Mouse (Mus musculus) layer of hippocampus, postnatal 25 days (tissue): ENCODE results near the gene Zfp120. TPM values are rescaled to one million over a fixed set of nuclear protein-coding genes. Genes with fewer than 3 reads are reported as not detected.
"Not testable (repeated sequence)": the region's sequence is repeated elsewhere in the genome, so short reads cannot be mapped to it uniquely, and the experiment has no call there.

ENCODE experiments used
- DNase-seq, 2 experiments: peaks; one replicate each; pipeline ENCODE4 v3.0.0; 2022; ENCODE audit warnings: mixed read lengths in 2 of 2, low spot score in 1 of 2; ENCODE audit errors: extremely low spot score in 1 of 2
- total RNA-seq, 2 experiments: library from RNA; stranded (reverse); gene quantifications; 2 replicates each; pipeline ENCODE4 v1.2.3; 2021

Zfp120 gene
- 10 to 100 TPM in 1 of 2 experiments, 1 to 10 TPM in 1; 9.9 to 10.8 TPM for total RNA-seq

DNA sequence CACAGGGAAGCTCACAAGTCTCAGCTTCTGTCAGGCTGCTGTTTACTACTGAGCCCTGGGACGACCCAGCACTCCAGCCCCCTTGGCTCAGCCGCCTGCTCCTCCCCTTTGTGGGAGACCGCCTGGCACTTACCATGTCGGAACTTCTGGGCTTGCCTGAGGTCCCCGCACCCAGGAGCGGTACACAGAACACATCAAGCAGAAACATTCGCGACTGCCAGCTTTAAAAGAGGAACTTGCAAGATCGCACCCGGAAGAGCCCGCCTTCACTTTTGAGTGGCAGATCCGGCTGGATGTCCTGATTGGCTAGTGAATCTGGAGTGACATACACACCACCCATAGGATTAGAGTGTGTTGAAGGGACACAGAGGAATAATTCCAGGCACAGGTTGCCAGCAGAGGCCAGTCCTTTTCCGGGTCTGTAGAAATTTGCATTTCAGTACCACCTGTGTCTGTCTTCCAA lies at the start of gene Zfp120:
Zfp120 (minus strand) TSS at position 274 of the 463 bp plus-strand sequence.
- peak; percentile 64 to 69 for DNase-seq

DNA sequence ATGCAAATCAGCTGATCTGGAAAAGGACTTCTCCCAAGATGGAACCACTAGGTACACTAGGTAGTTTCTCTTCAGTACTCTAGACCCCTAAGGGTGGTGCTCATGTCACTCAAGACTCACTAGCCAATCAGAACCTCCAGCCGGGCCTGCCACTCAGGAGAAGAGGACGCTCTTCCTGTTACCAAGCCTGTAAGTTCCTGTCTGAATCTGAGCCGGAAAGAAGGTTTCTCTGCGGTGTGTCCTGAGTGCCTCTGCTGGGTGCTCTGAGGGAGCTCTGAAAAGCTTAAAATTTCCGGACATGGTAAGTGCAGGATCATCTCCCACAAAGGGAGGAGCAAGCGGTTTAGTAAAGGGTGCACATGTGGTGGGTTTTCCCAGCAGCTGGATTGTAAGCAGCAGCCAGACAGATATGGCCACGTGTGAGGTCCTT lies 45.1 kb upstream of the Zfp120 start, which contains the start of gene Gm14139:
Gm14139 (plus strand) TSS at position 186 of the 430 bp plus-strand sequence.
- not testable (repeated sequence) for DNase-seq

DNA sequence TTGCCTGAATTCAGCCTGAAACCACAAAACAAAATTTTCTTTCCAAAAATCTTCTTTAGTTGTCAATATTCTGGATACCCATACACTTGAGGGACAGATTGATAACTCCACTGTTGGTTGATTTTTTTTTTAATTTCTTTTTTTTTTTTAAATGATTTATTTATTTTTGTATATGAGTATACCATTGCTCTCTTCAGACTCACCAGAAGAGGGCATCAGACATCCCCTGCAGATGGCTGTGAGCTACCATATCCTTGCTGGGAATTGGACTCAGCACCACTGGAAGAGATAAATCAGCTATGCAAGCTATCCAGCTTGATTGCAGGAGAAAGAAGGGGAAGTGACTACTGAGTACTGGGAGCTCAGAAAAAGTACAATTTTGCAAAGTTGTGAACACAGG lies 44.5 kb upstream of the Zfp120 start:
- not testable (repeated sequence) for DNase-seq

DNA sequence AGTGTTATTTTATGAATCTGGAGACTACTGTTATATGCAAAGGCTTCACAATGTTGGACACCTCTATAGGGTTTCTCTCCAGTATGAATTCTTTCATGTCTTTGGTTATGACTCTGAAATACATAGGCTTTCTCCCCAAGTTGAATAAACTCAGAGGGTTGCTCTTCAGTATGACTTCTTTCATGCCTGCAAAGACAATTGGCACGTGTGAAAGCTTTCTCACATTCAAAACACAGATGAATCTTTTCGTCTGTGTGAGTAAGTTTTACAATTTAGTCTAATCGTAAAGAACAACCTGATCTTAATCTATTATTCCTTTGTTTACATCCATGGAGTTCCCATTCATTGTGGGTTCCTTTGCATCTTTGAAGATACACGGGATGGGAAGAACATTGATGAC lies 43.1 kb upstream of the Zfp120 start, which contains the start of gene Gm10770:
Gm10770 (minus strand) TSS at position 101 of the 400 bp plus-strand sequence.
- DNase-seq = not testable (repeated sequence)

DNA sequence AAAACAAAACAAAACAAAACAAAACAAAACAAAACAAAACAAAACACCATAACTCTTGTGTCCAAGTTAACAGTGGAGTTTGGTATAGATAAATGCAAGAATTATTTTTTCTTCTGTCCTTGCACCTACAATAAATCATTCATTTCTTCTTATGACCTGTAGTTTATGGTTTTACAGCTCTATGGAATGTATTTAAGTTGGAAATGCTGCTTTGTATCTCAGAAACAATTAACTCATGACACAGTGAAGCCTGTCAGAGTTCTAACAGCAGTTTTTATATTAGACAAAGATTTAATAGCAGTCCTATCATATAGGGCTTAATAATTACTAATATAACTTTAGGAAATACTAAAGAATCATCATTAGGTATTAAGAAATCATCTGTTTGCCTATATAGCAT lies 37.3 kb upstream of the Zfp120 start:
- DNase-seq = no peak

DNA sequence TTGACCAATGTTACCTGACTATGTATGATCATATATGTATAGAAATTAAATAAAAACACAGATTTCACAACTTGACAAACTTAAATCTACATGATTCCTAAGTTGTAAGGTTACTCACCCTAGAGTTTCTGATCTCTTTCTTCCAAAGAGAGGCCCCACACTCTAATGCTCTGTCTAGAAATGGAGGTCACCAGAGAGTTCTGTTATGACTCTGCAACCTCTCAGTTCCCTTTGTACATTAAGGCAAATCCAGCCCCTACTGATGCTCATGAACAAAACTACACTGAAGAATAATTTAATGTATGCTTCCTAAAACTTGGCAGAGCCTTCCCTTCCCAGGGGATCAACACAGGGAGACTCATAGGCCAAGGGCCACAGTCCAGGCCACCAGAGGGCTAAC lies 30.2 kb upstream of the Zfp120 start:
- DNase-seq = no peak

DNA sequence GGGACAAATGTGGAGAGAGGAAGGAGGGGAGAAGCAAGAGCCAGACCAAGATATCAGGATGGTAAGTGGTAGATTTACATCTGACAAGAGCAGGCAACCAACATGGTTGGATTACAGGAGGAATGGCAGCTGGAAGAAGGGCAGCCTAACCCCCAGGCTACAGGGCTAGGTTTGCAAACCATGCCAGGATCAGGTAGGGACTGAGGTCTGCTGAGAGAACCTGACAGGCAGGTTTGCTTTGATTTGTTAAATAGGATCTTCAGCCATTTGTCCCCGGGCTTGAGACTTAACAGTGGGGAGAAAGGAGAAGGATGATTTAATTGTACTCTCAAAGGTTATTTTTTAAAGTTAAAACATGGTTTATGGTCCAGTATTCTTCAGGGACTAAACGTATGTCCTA lies 3.7 kb downstream of the Zfp120 start:
- DNase-seq = no peak

DNA sequence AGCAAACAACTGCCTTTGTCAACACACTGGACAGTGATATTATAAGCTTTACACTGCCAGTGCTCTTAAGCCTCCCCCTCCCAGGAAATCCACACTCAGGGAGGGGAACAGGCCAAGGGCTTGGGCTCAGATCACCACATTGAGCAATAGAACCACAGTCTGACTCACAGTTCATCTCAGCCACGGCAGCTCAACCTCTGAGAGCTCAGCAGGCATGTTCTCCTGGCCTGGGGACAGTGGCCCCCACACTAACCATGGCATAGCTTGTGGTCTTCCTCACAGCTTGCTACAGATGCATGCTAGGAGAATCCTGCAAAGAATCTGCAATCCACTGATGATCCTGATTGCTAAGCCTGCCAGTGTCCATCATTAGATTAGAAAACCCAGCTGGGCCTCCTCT lies 4.5 kb downstream of the Zfp120 start:
- not testable (repeated sequence) for DNase-seq

DNA sequence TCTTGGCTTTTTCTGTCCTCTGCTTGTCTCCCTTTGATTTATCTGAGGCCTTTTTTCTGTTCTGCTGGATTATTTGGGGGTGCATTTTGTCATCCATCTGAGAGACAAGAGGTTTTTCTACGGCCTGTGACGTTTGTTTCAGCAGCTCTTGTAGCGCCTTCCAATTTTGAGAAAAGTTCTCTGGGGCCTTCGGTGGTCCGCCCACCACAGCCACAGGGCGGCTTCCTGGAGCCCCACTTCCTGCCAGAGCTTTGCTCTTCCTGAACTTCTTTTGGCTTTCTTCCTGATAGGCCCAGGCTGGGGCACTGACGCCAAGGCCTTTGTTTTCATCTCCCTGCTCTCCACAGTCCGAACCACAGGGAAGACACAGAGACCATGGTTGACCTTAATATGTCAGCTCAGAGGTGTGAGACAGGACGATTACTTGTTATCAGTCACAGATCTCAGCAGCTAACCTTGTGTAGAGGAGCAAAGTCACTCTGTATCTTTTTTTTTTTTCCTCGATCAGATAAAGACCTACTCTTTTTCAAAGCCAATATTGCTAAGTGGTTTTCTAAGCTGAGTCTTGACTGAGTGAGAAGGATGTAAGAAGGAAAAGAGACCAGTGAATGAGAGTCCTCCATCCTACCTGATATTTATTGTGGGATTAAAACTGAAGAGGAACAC lies 25.1 kb downstream of the Zfp120 start:
- DNase-seq = no peak

DNA sequence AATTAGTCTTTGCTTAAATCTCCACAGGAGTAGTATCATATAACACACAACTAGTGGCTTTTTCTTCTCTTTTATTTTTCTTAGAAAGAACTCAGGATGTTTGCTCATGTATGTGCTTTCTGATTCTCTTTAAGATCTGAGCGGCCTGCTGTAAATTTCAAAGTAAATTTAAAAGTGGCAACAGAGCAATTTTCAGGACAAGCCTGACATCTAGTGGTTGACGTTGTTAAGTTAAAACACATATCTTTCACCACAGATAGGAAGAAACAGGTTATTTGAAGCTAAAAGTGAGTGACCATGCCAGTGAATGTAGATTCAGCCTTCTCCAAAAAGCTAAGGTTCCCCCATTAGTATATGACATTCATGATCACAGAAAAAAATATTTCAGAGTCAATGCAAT lies 36.9 kb downstream of the Zfp120 start:
- DNase-seq = peak in 1 of 2 experiments; percentile 38

Other genes with a start within 250 kb of the Zfp120 start
- gene Gm10770, start 43.0 kb upstream of the Zfp120 start, total RNA-seq = not detected
- gene Gm14139, start 45.0 kb upstream of the Zfp120 start, total RNA-seq = under 1 TPM in 1 of 2 experiments, not detected in 1; 0.20 TPM
- gene Zfp937, start 81.4 kb upstream of the Zfp120 start, total RNA-seq = 10 to 100 TPM in 1 of 2 experiments, 1 to 10 TPM in 1; 8.8 to 11.3 TPM
- 1 to 10 TPM; 6.5 to 7.5 TPM for gene Gm21994, start 118.9 kb upstream of the Zfp120 start, total RNA-seq
- gene Gm14124, start 120.8 kb upstream of the Zfp120 start, total RNA-seq = under 1 TPM; 0.14 to 0.32 TPM
- 1 to 10 TPM in 1 of 2 experiments, not detected in 1; 2.0 TPM for gene Gm10130, start 187.0 kb upstream of the Zfp120 start, total RNA-seq
- gene 3300002I08Rik, start 226.1 kb upstream of the Zfp120 start, total RNA-seq = 1 to 10 TPM; 7.2 to 7.7 TPM